Mouse (Mus musculus) subcutaneous adipose tissue, adult 2 months (tissue): ENCODE results near the gene Capn6. TPM values are rescaled to one million over a fixed set of nuclear protein-coding genes. Genes with fewer than 3 reads are reported as not detected.

Experiments used
- polyA plus RNA-seq: library from polyadenylated mRNA; depleted of rRNA; stranded (reverse); fragments of >200 nt; gene quantifications from 2 replicates; pipeline ENCODE4 v1.2.3, GENCODE M21; 2012; ENCODE audit warnings: low replicate concordance; rRNA removed

Gene Capn6
- polyA plus RNA-seq = 0.62 and 7.2 TPM in 2 replicates

GRCm38 (mm10) chrX:143827212-143827611 is at the start of gene Capn6:
TSS of gene Capn6 (minus strand) at chrX:143827414.

Other genes with a start within 250 kb of the Capn6 start
- not detected in 2 replicates for gene Dcx, start 105.9 kb upstream of the Capn6 start, polyA plus RNA-seq